Mouse (Mus musculus) sigmoid colon, adult 10 weeks (tissue): Measurements from ENCODE around the gene Ccdc8. TPM values are rescaled to one million over a fixed set of nuclear protein-coding genes. Genes with fewer than 3 reads are reported as not detected.

Experiments
- polyA plus RNA-seq: library from polyadenylated mRNA; stranded (reverse); fragments of 350-450 nt; fragmentation: Illumina TruSeq; extraction: RNeasy Lipid Tissue Mini Kit (QIAGEN cat#74804); gene quantifications from one replicate; pipeline ENCODE4 v1.2.3, GENCODE M21; 2014; ENCODE audit warnings: low read depth, low replicate concordance

Ccdc8 gene
- 0.66 TPM for polyA plus RNA-seq

DNA sequence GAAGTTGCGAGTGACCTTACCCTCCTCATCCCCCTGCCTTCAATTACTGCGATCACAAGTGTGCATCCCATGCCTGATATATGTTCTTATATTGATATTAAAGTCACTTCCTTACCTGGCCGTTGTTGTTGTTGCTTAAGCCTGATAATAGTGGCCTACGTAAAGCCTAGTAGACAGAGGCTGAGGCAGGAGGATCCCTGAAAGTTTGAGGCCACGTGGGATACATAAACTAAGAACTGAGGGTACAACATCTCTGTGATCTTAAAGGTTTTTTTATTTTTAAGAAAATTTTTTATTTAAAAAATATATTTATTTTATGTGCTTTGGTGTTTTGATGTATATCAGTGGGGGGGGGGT is at the start of gene Ccdc8:
TSS of gene Ccdc8 (plus strand) at position 258 of the 357 bp plus-strand sequence.

DNA sequence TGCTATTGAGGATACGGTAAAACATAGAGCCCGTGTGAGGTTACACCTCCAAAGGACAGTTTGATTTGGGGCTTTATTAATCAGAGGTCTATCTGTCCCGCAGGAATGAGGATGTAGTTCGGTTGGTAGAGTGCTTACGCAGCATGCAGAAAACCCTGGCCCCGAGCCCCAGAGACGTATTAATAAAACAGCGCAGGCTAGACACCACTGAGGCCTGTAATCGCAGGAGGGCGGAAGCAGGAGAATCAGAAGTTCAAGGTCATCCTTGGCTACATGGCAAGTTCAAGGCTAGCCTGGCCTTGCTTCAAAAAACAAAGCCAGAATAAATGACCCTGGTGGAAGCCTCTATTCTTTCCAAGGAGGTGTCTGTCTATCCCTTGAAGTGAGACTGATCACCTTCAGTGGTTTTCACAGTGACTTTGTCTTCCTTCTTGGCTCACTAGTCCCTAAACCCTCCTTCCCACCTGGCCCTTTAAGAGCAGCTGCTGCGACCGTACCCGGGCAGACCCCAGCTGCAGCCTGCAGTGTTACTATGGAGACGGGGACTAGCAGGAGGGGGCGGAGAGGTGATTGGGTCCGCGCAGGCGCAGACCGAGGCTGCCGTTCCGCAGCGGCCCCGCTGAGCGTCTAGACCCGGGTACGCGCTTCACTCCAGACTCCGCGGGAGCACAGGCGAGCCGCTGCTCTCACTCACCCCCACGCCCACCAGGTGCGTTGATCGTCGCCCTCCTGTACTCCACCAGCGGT is 48.3 kb upstream of the Ccdc8 start, which contains the start of gene Pnmal2:
TSS of gene Pnmal2 (plus strand) at position 622 of the 747 bp plus-strand sequence.

DNA sequence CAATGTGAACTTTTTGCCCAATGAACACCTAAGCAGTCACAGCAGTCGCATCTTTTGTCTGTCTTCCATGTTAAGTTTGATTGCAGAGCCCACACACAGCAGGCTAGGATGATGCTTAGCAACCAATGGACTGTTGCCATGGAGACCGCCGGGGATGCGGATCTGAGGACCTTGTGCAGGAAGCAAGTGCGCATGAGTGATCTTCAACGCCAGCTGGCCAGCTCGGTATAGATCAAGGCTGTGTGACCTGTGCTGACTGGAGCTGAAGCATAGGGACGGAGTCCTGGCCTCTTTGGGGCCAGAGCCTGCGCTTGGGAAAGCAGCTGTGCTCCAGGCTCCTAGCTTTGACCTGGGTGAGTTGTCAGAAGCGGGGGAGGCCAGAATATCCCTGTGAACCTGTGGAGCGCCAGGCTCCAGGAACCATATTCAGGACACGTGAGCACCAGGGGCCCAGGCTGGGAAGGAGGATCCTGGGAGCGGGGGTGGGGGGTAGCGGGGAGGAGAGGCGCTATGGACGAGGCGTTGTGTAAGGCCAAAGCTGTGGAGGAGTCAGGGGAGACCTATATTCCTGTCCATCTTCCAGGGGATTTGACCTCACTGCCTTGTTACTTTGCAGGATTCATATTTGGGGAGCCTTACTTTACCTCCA is 32.8 kb upstream of the Ccdc8 start, which contains the start of gene Pnmal1:
TSS of gene Pnmal1 (plus strand) at position 141 of the 649 bp plus-strand sequence.

DNA sequence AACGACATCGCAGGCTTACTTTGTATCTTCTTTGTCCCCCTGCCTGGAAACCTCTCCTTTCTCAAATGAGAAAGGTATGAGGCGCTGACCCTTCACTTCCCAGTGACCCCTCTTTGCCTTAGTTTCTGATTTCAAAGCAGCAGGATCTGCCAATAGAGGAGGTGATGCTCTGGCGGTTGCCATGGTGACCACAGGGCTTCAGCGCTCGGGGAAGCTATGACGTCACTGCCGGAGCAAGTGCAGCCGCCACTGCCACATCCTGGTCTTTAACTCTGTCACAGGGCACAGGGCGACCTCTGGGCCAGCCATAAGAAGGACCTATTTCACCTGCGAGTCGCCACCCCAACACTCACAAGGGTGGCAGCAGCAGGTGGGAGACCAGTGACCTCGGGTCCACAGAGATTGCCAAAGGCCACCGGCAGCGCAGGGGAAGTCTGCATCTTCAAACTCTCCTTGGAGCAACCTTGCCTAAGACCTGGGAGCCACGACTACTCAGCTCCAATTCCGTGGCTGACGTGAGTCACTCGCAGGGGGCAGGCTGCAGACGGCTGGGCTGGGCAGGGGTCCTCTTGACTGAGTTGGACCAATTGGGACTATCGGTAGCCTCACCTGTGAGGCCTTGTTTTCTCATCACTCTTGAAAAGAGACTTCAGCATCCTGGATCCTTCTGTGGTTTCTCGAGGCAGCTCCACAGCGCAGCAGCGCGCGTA is 9.5 kb upstream of the Ccdc8 start, which contains the start of gene Gm42372:
TSS of gene Gm42372 (plus strand) at position 228 of the 710 bp plus-strand sequence.

DNA sequence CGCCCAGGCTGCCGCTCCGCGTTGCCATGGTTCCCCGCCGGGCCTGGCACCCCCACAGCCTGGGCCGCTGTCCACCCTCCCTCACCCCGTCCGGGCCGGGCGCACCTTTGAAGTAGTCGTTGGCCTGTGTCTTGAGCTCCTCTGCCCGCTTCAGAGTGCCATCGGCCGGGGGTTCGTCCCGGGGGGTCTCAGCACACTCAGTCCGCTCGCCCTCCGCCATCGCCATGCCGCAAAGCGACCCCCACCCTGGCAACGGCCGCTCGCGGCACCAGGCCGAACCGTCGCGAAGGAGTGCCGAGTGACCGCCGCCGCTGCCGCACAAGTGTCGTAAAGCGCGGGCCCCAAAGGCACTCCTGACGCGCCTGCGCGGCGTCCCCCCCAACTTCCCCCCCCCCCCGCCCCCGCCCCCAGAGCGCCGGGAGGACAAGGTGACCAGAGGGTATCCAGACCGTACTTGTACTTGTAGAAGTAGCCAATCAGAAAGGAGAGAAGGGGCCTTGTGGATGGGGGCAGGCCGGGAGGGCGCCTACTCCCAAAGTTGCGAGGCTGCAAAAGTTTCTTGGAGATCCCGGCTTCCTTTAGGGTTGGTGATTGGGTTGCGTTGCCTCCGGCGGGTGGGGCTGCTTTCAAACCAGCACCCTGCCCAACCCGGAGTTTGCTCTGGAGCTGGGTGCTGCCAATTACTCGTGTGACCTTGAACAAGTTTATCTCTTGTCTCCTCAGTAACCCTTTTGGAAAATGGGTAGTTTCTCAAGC is 35.3 kb downstream of the Ccdc8 start, which contains the start of gene Ppp5c:
TSS of gene Ppp5c (minus strand) at position 337 of the 756 bp plus-strand sequence.

Other genes starting within 250 kb of the Ccdc8 start
- 66.4 TPM for gene Slc1a5, start 211.4 kb upstream of the Ccdc8 start, polyA plus RNA-seq
- gene Strn4, start 176.8 kb upstream of the Ccdc8 start, polyA plus RNA-seq: 30.5 TPM
- gene Fkrp, start 176.0 kb upstream of the Ccdc8 start, polyA plus RNA-seq: 6.5 TPM
- 1.7 TPM for gene Prkd2, start 149.8 kb upstream of the Ccdc8 start, polyA plus RNA-seq
- 3.0 TPM for gene Dact3, start 117.4 kb upstream of the Ccdc8 start, polyA plus RNA-seq
- gene Gng8, start 100.9 kb upstream of the Ccdc8 start, polyA plus RNA-seq: 0.88 TPM
- gene Ptgir, start 86.2 kb upstream of the Ccdc8 start, polyA plus RNA-seq: 1.1 TPM
- gene Calm3, start 68.6 kb upstream of the Ccdc8 start, polyA plus RNA-seq: 52.1 TPM
- gene Pnmal2, start 48.0 kb upstream of the Ccdc8 start, polyA plus RNA-seq: 0.66 TPM
- gene Pnmal1, start 33.0 kb upstream of the Ccdc8 start, polyA plus RNA-seq: 0.95 TPM
- 0.69 TPM for gene Gm42372, start 9.6 kb upstream of the Ccdc8 start, polyA plus RNA-seq
- gene Ppp5c, start 35.2 kb downstream of the Ccdc8 start, polyA plus RNA-seq: 17.6 TPM
- 5.7 TPM for gene Hif3a, start 69.7 kb downstream of the Ccdc8 start, polyA plus RNA-seq
- gene Psg16, start 81.3 kb downstream of the Ccdc8 start, polyA plus RNA-seq: 0.19 TPM
- gene Ceacam3, start 157.6 kb downstream of the Ccdc8 start, polyA plus RNA-seq: not detected
- gene Psg29, start 210.8 kb downstream of the Ccdc8 start, polyA plus RNA-seq: not detected